8 mouse cellular contexts compared by ENCODE assay signal in the genomic region with DNA sequence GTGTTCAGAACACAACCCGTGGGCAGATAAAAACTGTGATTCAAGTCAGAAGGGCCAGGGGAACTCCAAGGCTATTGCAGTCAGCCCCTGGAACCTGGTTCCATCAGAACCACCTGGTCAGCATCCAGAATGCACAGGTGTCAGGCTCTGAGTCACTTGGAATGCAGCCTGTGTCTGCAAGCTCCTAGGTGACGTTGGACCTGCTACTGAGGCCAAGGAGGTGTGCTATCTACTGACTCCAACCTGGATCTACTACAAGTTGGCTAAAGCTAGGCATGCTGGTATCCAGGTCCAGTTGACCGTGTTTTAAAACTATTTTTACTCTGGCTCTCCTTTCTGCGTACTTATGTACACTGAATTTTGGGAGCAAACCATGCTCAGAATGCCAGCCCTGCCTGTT. TPM values are rescaled to one million over a fixed set of nuclear protein-coding genes. Genes with fewer than 3 reads are reported as not detected.
DNase-seq lines count a peak whose midpoint lies in the region; ATAC-seq and TF ChIP-seq lines count a peak whose summit lies in the region.

No protein-coding gene starts in this region.

- intact Hi-C loops in heart, postnatal 36 days (cut with DNase I) = no loop called here

- no peak for TF ChIP-seq POLR2A in small intestine, adult 2 months (IDR thresholded peaks at IDR 0.05; ENCODE audit: low read depth, low read length)

- no peak for TF ChIP-seq CTCF in small intestine, adult 2 months (IDR thresholded peaks at IDR 0.05; ENCODE audit: extremely low read depth, insufficient read length, insufficient replicate concordance, low read depth, low read length)

- no peaks in the 10 kb centered on the region for H3K27me3 ChIP-seq in heart, embryonic 12.5 days (replicated peaks)
- H3K27me3 ChIP-seq in small intestine, adult 2 months (ENCODE audit: control insufficient read depth, insufficient read depth, low read length) = no peaks in the 10 kb centered on the region

- H3K4me2 ChIP-seq in heart, embryonic 12.5 days = no peak overlapping the region

- no peak for ATAC-seq in heart, embryonic 12.5 days (ENCODE audit: insufficient number of reproducible peaks, low FRiP score)

- peaks cover 19% of the 10 kb centered on the region for H3K36me3 ChIP-seq in heart, embryonic 12.5 days
- H3K36me3 ChIP-seq in small intestine, adult 2 months (ENCODE audit: control insufficient read depth, insufficient read depth, low read length) = peaks cover 4% of the 10 kb centered on the region; the same call in 1 of the 2 replicates

- no peak for DNase-seq in heart, postnatal 36 days
- DNase-seq in lung, adult 18-20 months = peak; percentile 36 to 55
- DNase-seq in lung, postnatal 25 days (ENCODE audit: low spot score) = no peak
- DNase-seq in cerebellum, postnatal 36 days = peak; percentile 93 to 96
- DNase-seq in testis, postnatal 10 days (ENCODE audit: low spot score) = no peak
- DNase-seq in urinary bladder, postnatal 10 days (ENCODE audit: low spot score) = no peak

- H3K4me3 ChIP-seq in heart, embryonic 12.5 days = no peak overlapping the region
- H3K4me3 ChIP-seq in small intestine, adult 2 months (ENCODE audit: low read depth, low read length) = no peak overlapping the region

- no peaks in the 10 kb centered on the region for H3K9me3 ChIP-seq in heart, embryonic 12.5 days (replicated peaks)

- H3K9ac ChIP-seq in heart, embryonic 12.5 days = no peak overlapping the region

- peaks cover 57% of the 10 kb centered on the region for H3K4me1 ChIP-seq in heart, embryonic 12.5 days (replicated peaks)
- peaks cover 6% of the 10 kb centered on the region for H3K4me1 ChIP-seq in small intestine, adult 2 months (ENCODE audit: control insufficient read depth, insufficient read depth, insufficient read length, low read length)

- peak overlapping the region; percentile 18 for H3K27ac ChIP-seq in heart, embryonic 12.5 days (ENCODE audit: poor library complexity, severe bottlenecking)
- H3K27ac ChIP-seq in small intestine, adult 2 months (ENCODE audit: insufficient read depth, low read depth, low read length) = 0 out of 2 replicates have a peak overlapping the region, but pooled peaks have one; percentile 21

- WGBS in heart, embryonic 12.5 days = 62% methylated on average over 4 of the region's 4 CpGs
- 42% methylated on average over 4 of the region's 4 CpGs for WGBS in small intestine, adult 2 months

RNA-seq across cellular contexts. Expression of a gene that starts 24.8 kb away (rescaled TPM):
- 6.4 and 7.5 TPM in 2 replicates for polyA plus RNA-seq in heart, embryonic 12.5 days (2016; fragmentation: Nextera tagmentation; extraction: Ambion mirVana)
- total RNA-seq in heart, postnatal 36 days (2021) = 10 to 100 TPM; 17.5 to 18.5 TPM
- 9.1 and 20.5 TPM in 2 replicates for polyA plus RNA-seq in small intestine, adult 2 months (2012; rRNA removed)

RNA-seq across cellular contexts. Expression of a gene that starts 51.5 kb away (rescaled TPM):
- polyA plus RNA-seq in heart, embryonic 12.5 days (2016; fragmentation: Nextera tagmentation; extraction: Ambion mirVana) = 15.3 and 18.1 TPM in 2 replicates
- 1 to 10 TPM; 3.5 to 6.7 TPM for total RNA-seq in heart, postnatal 36 days (2021)
- 1.8 and 3.9 TPM in 2 replicates for polyA plus RNA-seq in small intestine, adult 2 months (2012; rRNA removed)

Comparison
In these comparisons a context has a peak if more than half of its experiments do, and no peak if none do; other contexts are left out.
1. DNase-seq: peak in lung, adult 18-20 months (2 of 2) and cerebellum, postnatal 36 days (2 of 2); none in heart, postnatal 36 days (0 of 2), lung, postnatal 25 days (single experiment), testis, postnatal 10 days (single experiment) and urinary bladder, postnatal 10 days (single experiment).